Mouse (Mus musculus) left cerebral cortex, adult 11 months (tissue): ENCODE measurements at regions not wholly inside any gene's neighbourhood (a gene's known extent, or its start where the extent isn't known, plus 50 kb on each side); places are given as distances from the start of the nearest gene placed in this dataset.
A peak's percentile ranks its signal among the peaks of the same experiment; 100 is the strongest.

Experiments
- DNase-seq: peaks from one replicate; pipeline ENCODE4 v3.0.0; 2022; ENCODE audit warnings: low spot score

GRCm38 (mm10) chr8:11979056-11979455, 138.8 kb downstream of the Tex29 start:
- no peak for DNase-seq

GRCm38 (mm10) chr8:11981458-11981857, 141.2 kb downstream of the Tex29 start:
- no peak for DNase-seq

- DNase-seq, result no peak
These were observed 149.8 kb downstream of the Tex29 start for GRCm38 (mm10) chr8:11990024-11990423.

GRCm38 (mm10) chr8:11999736-12000458, 159.6 kb downstream of the Tex29 start:
- peak; percentile 47 for DNase-seq

GRCm38 (mm10) chr8:12000459-12000789, 160.2 kb downstream of the Tex29 start:
- DNase-seq, result no peak

GRCm38 (mm10) chr8:12004241-12004640, 164.0 kb downstream of the Tex29 start:
- no peak for DNase-seq

GRCm38 (mm10) chr8:12012769-12013168, 172.5 kb downstream of the Tex29 start:
- no peak for DNase-seq

GRCm38 (mm10) chr8:12017750-12018149, 177.5 kb downstream of the Tex29 start:
- DNase-seq, result no peak

- no peak for DNase-seq
These were observed 179.0 kb downstream of the Tex29 start for GRCm38 (mm10) chr8:12019272-12019671.

GRCm38 (mm10) chr8:12023669-12024390, 183.6 kb downstream of the Tex29 start:
- no peak for DNase-seq

- DNase-seq, result no peak
These were observed 190.3 kb downstream of the Tex29 start for GRCm38 (mm10) chr8:12030363-12031116.

- peak; percentile 22 for DNase-seq
These were observed 191.5 kb downstream of the Tex29 start for GRCm38 (mm10) chr8:12031796-12032195.

GRCm38 (mm10) chr8:12032386-12032785, 192.1 kb downstream of the Tex29 start:
- no peak for DNase-seq

GRCm38 (mm10) chr8:12036349-12036748, 196.1 kb downstream of the Tex29 start:
- DNase-seq, result no peak

- DNase-seq, result no peak
These were observed 200.7 kb downstream of the Tex29 start for GRCm38 (mm10) chr8:12040924-12041323.

- DNase-seq, result no peak
These were observed 201.4 kb downstream of the Tex29 start for GRCm38 (mm10) chr8:12041662-12042061.

- no peak for DNase-seq
These were observed 210.6 kb downstream of the Tex29 start for GRCm38 (mm10) chr8:12050841-12051240.

GRCm38 (mm10) chr8:12051357-12051756, 211.1 kb downstream of the Tex29 start:
- no peak for DNase-seq

GRCm38 (mm10) chr8:12055931-12056330, 215.7 kb downstream of the Tex29 start:
- no peak for DNase-seq

GRCm38 (mm10) chr8:12061237-12061636, 217.4 kb upstream of the A230072I06Rik start:
- DNase-seq, result no peak

- no peak for DNase-seq
These were observed 215.9 kb upstream of the A230072I06Rik start for GRCm38 (mm10) chr8:12062710-12063109.

- DNase-seq, result no peak
These were observed 214.0 kb upstream of the A230072I06Rik start for GRCm38 (mm10) chr8:12064664-12065063.

GRCm38 (mm10) chr8:12066454-12066853, 212.2 kb upstream of the A230072I06Rik start:
- no peak for DNase-seq
